Comparison of ENCODE assay signal across 25 mouse cellular contexts in the genomic region with DNA sequence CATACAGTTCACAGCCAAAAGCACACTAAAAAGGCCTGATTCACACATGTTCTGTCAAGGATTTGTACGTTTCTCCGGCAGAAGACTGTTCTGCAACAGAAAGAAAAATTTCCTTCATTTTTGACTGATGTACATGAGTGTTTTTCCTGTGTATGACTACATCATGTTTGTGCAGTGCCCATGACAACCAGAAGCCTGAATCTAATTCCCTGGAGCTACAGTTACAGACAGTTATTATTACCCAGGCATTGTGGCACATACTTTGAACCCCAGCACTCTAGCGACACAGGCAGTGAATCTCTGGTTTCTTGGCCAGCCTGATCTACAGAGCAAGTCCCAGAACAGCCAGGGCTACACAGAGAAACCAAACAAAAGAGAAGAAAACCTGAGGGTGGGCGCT. TPM values are rescaled to one million over a fixed set of nuclear protein-coding genes. Genes with fewer than 3 reads are reported as not detected.
A peak's percentile ranks its signal among the peaks of the same experiment; 100 is the strongest.
DNase-seq lines count a peak whose midpoint lies in the region; ATAC-seq and TF ChIP-seq lines count a peak whose summit lies in the region.
"Had no signal": no experiment of that assay in that cellular context is flagged by ENCODE, and none has a peak within 500 bp of the region (broad histone marks: within the 10 kb centered on the region; RNA-seq: fewer than 3 reads in every experiment).

No protein-coding gene starts in this region.

- TF ChIP-seq CTCF in liver, postnatal 0 days (IDR thresholded peaks at IDR 0.05; ENCODE audit: low read depth) = no peak

- no peak for TF ChIP-seq POLR2A in myocyte (IDR thresholded peaks at IDR 0.05; ENCODE audit: insufficient read length, low read depth)

- WGBS in liver, postnatal 0 days (ENCODE audit: insufficient replicate concordance) = 67% methylated on average over 4 of the region's 4 CpGs
- WGBS in liver, embryonic 11.5 days = 79% methylated on average over 4 of the region's 4 CpGs

- no peak for DNase-seq in liver, postnatal 0 days
- no peak for DNase-seq in liver, embryonic 11.5 days (ENCODE audit: low spot score)
- DNase-seq in 3T3-L1 (ENCODE audit: low read depth, low spot score) (peak; percentile 68), NIH3T3 (ENCODE audit: low read depth) (peak; percentile 64)
- no peak for DNase-seq in urinary bladder, postnatal 14 days (ENCODE audit: low spot score)
- DNase-seq in right cerebral cortex, postnatal 25 days = no peak
- DNase-seq: adrenal gland, postnatal 10 days; cerebellum, adult 11-12 months; cerebellum, adult 9-11 months; embryo, embryonic 11 days; kidney, adult 9 months; kidney, postnatal 10 days; layer of hippocampus, adult 9-11 months; right cerebral cortex, adult 18-20 months; right cerebral cortex, postnatal 4 days had no signal

- no peaks in the 10 kb centered on the region for H3K36me3 ChIP-seq in liver, postnatal 0 days (replicated peaks; ENCODE audit: insufficient read depth, low read length)
- H3K36me3 ChIP-seq in liver, embryonic 11.5 days (ENCODE audit: control insufficient read depth, insufficient read depth, low read length) = no peaks in the 10 kb centered on the region
- no peaks in the 10 kb centered on the region for H3K36me3 ChIP-seq in myocyte (ENCODE audit: control insufficient read depth, insufficient read depth)
- H3K36me3 ChIP-seq: embryonic facial prominence, embryonic 12.5 days; heart, embryonic 13.5 days; limb, embryonic 12.5 days; neural tube, embryonic 12.5 days had no signal

- peaks cover 5% of the 10 kb centered on the region for H3K79me2 ChIP-seq in myocyte (ENCODE audit: control insufficient read depth, insufficient read depth)

- H3K4me3 ChIP-seq in liver, postnatal 0 days (ENCODE audit: low read depth, low read length) = no peak overlapping the region
- no peak overlapping the region for H3K4me3 ChIP-seq in liver, embryonic 11.5 days (ENCODE audit: low read depth, low read length)
- peak overlapping the region; percentile 33 for H3K4me3 ChIP-seq in myocyte
- H3K4me3 ChIP-seq: embryonic facial prominence, embryonic 12.5 days; heart, embryonic 13.5 days; limb, embryonic 12.5 days; neural tube, embryonic 12.5 days had no signal

- H3K4me2 ChIP-seq in liver, postnatal 0 days (ENCODE audit: low read depth, low read length) = 0 out of 2 replicates have a peak overlapping the region, but pooled peaks have one; percentile 26
- no peak overlapping the region for H3K4me2 ChIP-seq in liver, embryonic 11.5 days
- H3K4me2 ChIP-seq in myocyte (ENCODE audit: low read depth) = peak overlapping the region; percentile 70
- H3K4me2 ChIP-seq: embryonic facial prominence, embryonic 12.5 days; heart, embryonic 13.5 days; hindbrain, embryonic 14.5 days; limb, embryonic 12.5 days; midbrain, embryonic 11.5 days; neural tube, embryonic 12.5 days had no signal

- no peak for ATAC-seq in liver, postnatal 0 days
- no peak for ATAC-seq in liver, embryonic 11.5 days (replicated peaks; ENCODE audit: low FRiP score)
- ATAC-seq: forebrain, embryonic 14.5 days; intestine, postnatal 0 days; midbrain, embryonic 16.5 days had no signal

- no peaks in the 10 kb centered on the region for H3K27me3 ChIP-seq in liver, postnatal 0 days (ENCODE audit: insufficient read depth, low read length)
- no peaks in the 10 kb centered on the region for H3K27me3 ChIP-seq in liver, embryonic 11.5 days (replicated peaks; ENCODE audit: control insufficient read depth, insufficient read depth, low read length)
- H3K27me3 ChIP-seq in myocyte (ENCODE audit: control insufficient read depth, insufficient read depth, insufficient read length) = no peaks in the 10 kb centered on the region
- H3K27me3 ChIP-seq: embryonic facial prominence, embryonic 12.5 days; heart, embryonic 13.5 days; limb, embryonic 12.5 days; neural tube, embryonic 12.5 days had no signal

- no peak for TF ChIP-seq EP300 in liver, postnatal 0 days (IDR thresholded peaks at IDR 0.05; ENCODE audit: low read depth)

- H3ac ChIP-seq in myocyte (ENCODE audit: control insufficient read depth, insufficient read length) = no peak overlapping the region

- H3K9ac ChIP-seq in liver, postnatal 0 days (replicated peaks) = no peak overlapping the region
- H3K9ac ChIP-seq in liver, embryonic 11.5 days (ENCODE audit: low read depth, low read length) = no peak overlapping the region
- H3K9ac ChIP-seq: embryonic facial prominence, embryonic 12.5 days; heart, embryonic 13.5 days; hindbrain, embryonic 14.5 days; limb, embryonic 12.5 days; neural tube, embryonic 12.5 days had no signal

- no peaks in the 10 kb centered on the region for H3K4me1 ChIP-seq in liver, postnatal 0 days (ENCODE audit: insufficient read depth)
- H3K4me1 ChIP-seq in liver, embryonic 11.5 days (replicated peaks; ENCODE audit: control insufficient read depth, insufficient read depth, low read length) = no peaks in the 10 kb centered on the region
- H3K4me1 ChIP-seq: embryonic facial prominence, embryonic 12.5 days; heart, embryonic 13.5 days; limb, embryonic 12.5 days; neural tube, embryonic 12.5 days had no signal

- H3K27ac ChIP-seq in liver, postnatal 0 days (ENCODE audit: low read depth) = no peak overlapping the region
- no peak overlapping the region for H3K27ac ChIP-seq in liver, embryonic 11.5 days (ENCODE audit: low read depth, low read length)
- H3K27ac ChIP-seq: embryonic facial prominence, embryonic 12.5 days; heart, embryonic 13.5 days; hindbrain, embryonic 14.5 days; limb, embryonic 12.5 days; neural tube, embryonic 12.5 days had no signal

- no peaks in the 10 kb centered on the region for H3K9me3 ChIP-seq in liver, postnatal 0 days (ENCODE audit: low read length)
- no peaks in the 10 kb centered on the region for H3K9me3 ChIP-seq in liver, embryonic 11.5 days (ENCODE audit: control insufficient read depth, low read length)
- H3K9me3 ChIP-seq: embryonic facial prominence, embryonic 12.5 days; heart, embryonic 13.5 days; limb, embryonic 12.5 days; neural tube, embryonic 12.5 days had no signal

TF ChIP-seq in myocyte, 11 proteins besides CTCF, POLR2A, EP300 and RAD21:
- no peak for TF ChIP-seq SRF (IDR thresholded peaks at IDR 0.05; ENCODE audit: control insufficient read depth, insufficient read length, low read depth)
- no peak for TF ChIP-seq CEBPB (IDR thresholded peaks at IDR 0.05; ENCODE audit: insufficient read depth, poor library complexity, severe bottlenecking)
- no peak for TF ChIP-seq E2F4 (IDR thresholded peaks at IDR 0.05; ENCODE audit: insufficient read depth)
- no peak for TF ChIP-seq MAX (IDR thresholded peaks at IDR 0.05; ENCODE audit: low read depth)
- TF ChIP-seq POLR2AphosphoS2 (IDR thresholded peaks at IDR 0.05; ENCODE audit: insufficient read length, low read depth) = no peak
- no peak for TF ChIP-seq MYOD1 (IDR thresholded peaks at IDR 0.05; ENCODE audit: control insufficient read depth in 1 of 3, insufficient read length in 2 of 3, low read depth in 2 of 3)
- TF ChIP-seq TCF12 (IDR thresholded peaks at IDR 0.05; ENCODE audit: insufficient read depth, poor library complexity, severe bottlenecking) = no peak
- TF ChIP-seq TCF3 (IDR thresholded peaks at IDR 0.05; ENCODE audit: insufficient read length, low read depth) = no peak
- no peak for TF ChIP-seq USF1 (IDR thresholded peaks at IDR 0.05; ENCODE audit: low read depth)
- TF ChIP-seq MYOG (IDR thresholded peaks at IDR 0.05; ENCODE audit: control insufficient read depth in 1 of 3, insufficient read depth in 1 of 3, insufficient read length in 2 of 3, low read depth in 2 of 3) = no peak
- TF ChIP-seq REST (IDR thresholded peaks at IDR 0.05; ENCODE audit: insufficient read depth, insufficient read length) = no peak

RNA-seq across cellular contexts. Expression of a gene that starts 54.6 kb away (rescaled TPM):
- polyA plus RNA-seq in liver, postnatal 0 days (2015; fragmentation: Nextera tagmentation; extraction: Ambion mirVana) = 14.8 and 18.4 TPM in 2 replicates
- 8.0 and 8.1 TPM in 2 replicates for polyA plus RNA-seq in liver, embryonic 11.5 days (2014; fragmentation: Nextera tagmentation; extraction: Ambion mirVana)
- 5.0 TPM for polyA plus RNA-seq in myocyte (2012; fragmentation: generic; extraction: Trizol)

Comparison
In these comparisons a context has a peak if more than half of its experiments do, and no peak if none do; other contexts are left out.
1. DNase-seq: peak in 3T3-L1 (single experiment) and NIH3T3 (single experiment); none in liver, postnatal 0 days (single experiment), liver, embryonic 11.5 days (single experiment), urinary bladder, postnatal 14 days (single experiment) and right cerebral cortex, postnatal 25 days (single experiment).